In the genomic region with DNA sequence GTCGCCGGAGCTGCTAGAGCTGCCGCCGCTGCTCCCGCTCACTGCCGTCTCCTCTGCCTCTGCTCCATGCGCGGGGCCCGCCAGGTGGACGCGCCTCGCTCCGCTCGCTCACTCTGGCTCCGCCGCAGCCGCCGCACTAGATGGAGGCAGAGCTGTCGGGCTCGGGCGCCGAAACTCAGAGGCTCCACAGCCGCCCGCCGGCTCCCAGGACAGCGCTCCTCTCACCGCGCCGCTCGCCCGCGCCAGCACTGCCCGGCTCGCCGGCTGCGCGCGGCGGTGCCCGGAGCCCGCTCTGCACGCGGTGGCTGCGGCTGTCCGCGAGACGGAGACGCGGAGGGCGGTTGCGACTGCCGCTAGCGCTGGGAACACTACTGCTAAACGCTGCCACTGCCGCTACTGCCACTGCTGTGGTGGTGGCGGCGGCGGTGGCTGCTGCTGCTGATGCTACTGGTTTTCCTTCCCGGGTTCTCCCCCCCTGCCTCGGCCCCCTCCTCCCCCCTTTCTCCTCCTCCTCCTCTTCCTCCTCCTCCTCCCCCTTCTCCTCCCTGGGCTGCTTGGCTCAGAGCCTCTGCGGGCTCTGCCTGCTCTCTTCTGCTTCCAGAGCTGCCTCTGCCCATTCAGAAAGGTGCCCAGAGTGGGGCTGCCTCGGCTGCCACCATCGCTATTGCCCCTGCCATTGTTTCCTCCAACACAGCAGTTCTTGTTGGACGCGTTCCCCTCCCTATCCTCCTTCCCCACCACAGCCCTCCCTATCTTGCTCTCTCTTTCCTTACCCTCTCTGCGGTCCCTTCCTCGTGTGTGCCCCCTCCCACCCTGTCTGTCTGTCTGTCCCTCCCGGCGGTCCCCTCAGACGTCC, we compare ENCODE assay signal across 8 mouse cellular contexts. TPM values are rescaled to one million over a fixed set of nuclear protein-coding genes. Genes with fewer than 3 reads are reported as not detected.
DNase-seq lines count a peak whose midpoint lies in the region; ATAC-seq lines count a peak whose summit lies in the region.

TSS of gene Nexmif (minus strand) at position 450 of the 856 bp plus-strand sequence.

- 29% methylated on average over 55 of the region's 70 CpGs for WGBS in forebrain, embryonic 14.5 days
- WGBS in hindbrain, embryonic 12.5 days, result 21% methylated on average over 62 of the region's 70 CpGs
- 23% methylated on average over 37 of the region's 70 CpGs for whole genome bisulfite sequencing in lung, embryonic 15.5 days

- no peaks in the 10 kb centered on the region for H3K36me3 ChIP-seq in forebrain, embryonic 14.5 days (ENCODE audit: control insufficient read depth, insufficient read depth, low read length)
- H3K36me3 ChIP-seq in hindbrain, embryonic 12.5 days, result no peaks in the 10 kb centered on the region
- no peaks in the 10 kb centered on the region for H3K36me3 ChIP-seq in lung, embryonic 15.5 days

- H3K4me3 ChIP-seq in forebrain, embryonic 14.5 days (ENCODE audit: low read depth, low read length), result peak within 1 kb of the TSS; percentile 49
- peak within 1 kb of the TSS; percentile 56 for H3K4me3 ChIP-seq in hindbrain, embryonic 12.5 days
- peak within 1 kb of the TSS; percentile 56 for H3K4me3 ChIP-seq in lung, embryonic 15.5 days

- DNase-seq in Muller cell, postnatal 12 days (ENCODE audit: inconsistent ontology term), result peak; percentile 55
- DNase-seq in forebrain, embryonic 14.5 days (ENCODE audit: low spot score), result peak; percentile 70
- peak; percentile 31 to 34 for DNase-seq in layer of hippocampus, postnatal 14 days (ENCODE audit: low spot score in 2 of 2)
- DNase-seq in retina, embryonic 14.5 days (ENCODE audit: low spot score), result peak; percentile 62
- DNase-seq in natural killer cell, adult 2 months (ENCODE audit: low spot score in 2 of 2), result no peak

- H3K4me2 ChIP-seq in forebrain, embryonic 14.5 days (ENCODE audit: low read length), result peak within 1 kb of the TSS; percentile 57
- H3K4me2 ChIP-seq in hindbrain, embryonic 12.5 days (replicated peaks), result peak within 1 kb of the TSS; percentile 59
- H3K4me2 ChIP-seq in lung, embryonic 15.5 days, result peak within 1 kb of the TSS; percentile 71

- peak within 1 kb of the TSS; percentile 73 for H3K9ac ChIP-seq in forebrain, embryonic 14.5 days (ENCODE audit: low read length)
- H3K9ac ChIP-seq in hindbrain, embryonic 12.5 days, result peak within 1 kb of the TSS; percentile 74
- peak within 1 kb of the TSS; percentile 54 for H3K9ac ChIP-seq in lung, embryonic 15.5 days

- ATAC-seq in cerebellum, adult (ENCODE audit: insufficient number of reproducible peaks, low FRiP score, low TSS enrichment), result peak; percentile 69
- ATAC-seq in forebrain, embryonic 14.5 days, result peak; percentile 87
- ATAC-seq in hindbrain, embryonic 12.5 days (ENCODE audit: low FRiP score), result peak; percentile 80
- peak; percentile 74 for ATAC-seq in lung, embryonic 15.5 days (ENCODE audit: borderline replicate concordance, extremely low read depth, low FRiP score, low TSS enrichment)

- no peaks in the 10 kb centered on the region; the same call in 1 of the 2 replicates for H3K4me1 ChIP-seq in forebrain, embryonic 14.5 days (ENCODE audit: control insufficient read depth, insufficient read depth, low read length)
- no peaks in the 10 kb centered on the region for H3K4me1 ChIP-seq in hindbrain, embryonic 12.5 days
- H3K4me1 ChIP-seq in lung, embryonic 15.5 days, result no peaks in the 10 kb centered on the region

- peak within 1 kb of the TSS; percentile 92 for H3K27ac ChIP-seq in forebrain, embryonic 14.5 days (ENCODE audit: low read depth, low read length)
- H3K27ac ChIP-seq in hindbrain, embryonic 12.5 days, result peak within 1 kb of the TSS; percentile 91
- peak within 1 kb of the TSS; percentile 84 for H3K27ac ChIP-seq in lung, embryonic 15.5 days

- no peaks in the 10 kb centered on the region for H3K9me3 ChIP-seq in forebrain, embryonic 14.5 days (replicated peaks; ENCODE audit: control insufficient read depth, low read length)
- H3K9me3 ChIP-seq in hindbrain, embryonic 12.5 days (replicated peaks), result no peaks in the 10 kb centered on the region; the same call in 1 of the 2 replicates
- no peaks in the 10 kb centered on the region for H3K9me3 ChIP-seq in lung, embryonic 15.5 days

- H3K27me3 ChIP-seq in forebrain, embryonic 14.5 days (replicated peaks; ENCODE audit: control insufficient read depth, insufficient read depth, low read length), result 0 out of 2 replicates have a peak, but pooled peaks cover 5% of the 10 kb centered on the region
- H3K27me3 ChIP-seq in hindbrain, embryonic 12.5 days, result peaks cover 58% of the 10 kb centered on the region
- H3K27me3 ChIP-seq in lung, embryonic 15.5 days, result peaks cover 27% of the 10 kb centered on the region; the same call in 1 of the 2 replicates

RNA-seq across cellular contexts. Expression of gene Nexmif, which starts in this region (rescaled TPM):
- 9.7 and 13.6 TPM in 2 replicates for polyA plus RNA-seq in forebrain, embryonic 14.5 days (2014; fragmentation: Nextera tagmentation; extraction: Ambion mirVana)
- polyA plus RNA-seq in hindbrain, embryonic 12.5 days (2016; fragmentation: Nextera tagmentation; extraction: Ambion mirVana), result 4.6 and 5.5 TPM in 2 replicates
- 10 to 100 TPM; 41.5 to 43.6 TPM for total RNA-seq in layer of hippocampus, postnatal 14 days (2021)
- polyA plus RNA-seq in lung, embryonic 15.5 days (2015; fragmentation: Nextera tagmentation; extraction: Ambion mirVana), result 6.7 and 7.7 TPM in 2 replicates

Comparison
In these comparisons a context has a peak if more than half of its experiments do, and no peak if none do; other contexts are left out.
1. DNase-seq: peak in Muller cell, postnatal 12 days (single experiment), forebrain, embryonic 14.5 days (single experiment), layer of hippocampus, postnatal 14 days (2 of 2) and retina, embryonic 14.5 days (single experiment); none in natural killer cell, adult 2 months (0 of 2).
2. Peak in every context shown above with its lines, with median percentiles within 50 percentile points of each other: ATAC-seq, H3K27ac ChIP-seq, H3K4me2 ChIP-seq, H3K4me3 ChIP-seq and H3K9ac ChIP-seq.